Mouse (Mus musculus) erythroblast, embryonic 14.5 days (primary cell): ENCODE measurements around the gene Pex14.

Experiments used
- GATA1 ChIP-seq: IDR thresholded peaks from 2 replicates; pipeline ENCODE4 v1.6.1; 2012; ENCODE audit warnings: low read length, inconsistent platforms, mixed read lengths
- TAL1 ChIP-seq: IDR thresholded peaks from 3 replicates; pipeline ENCODE4 v1.6.1; 2012; ENCODE audit warnings: low read length, inconsistent platforms, mixed read lengths

DNA sequence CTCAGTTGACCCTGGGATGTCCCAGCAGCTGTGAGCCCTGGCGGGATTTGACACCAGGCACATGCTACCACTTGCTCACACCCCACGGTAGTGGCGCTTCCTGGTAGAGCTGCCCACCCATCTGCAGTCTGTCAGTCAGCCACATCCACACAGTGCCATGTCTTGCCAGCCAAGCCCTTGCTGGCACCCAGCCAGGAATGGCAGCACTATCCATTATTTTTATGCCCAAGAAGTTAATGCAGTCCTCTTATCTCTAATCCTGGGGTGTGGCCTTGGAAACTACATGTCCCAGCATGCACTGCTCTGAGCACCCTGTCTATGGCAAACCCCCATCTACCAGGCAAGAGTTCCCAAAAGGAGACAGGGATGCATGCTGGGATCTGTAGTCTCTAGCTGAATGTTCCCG is 154.2 kb downstream of the Pex14 start:
- TF ChIP-seq GATA1, result no peak
- no peak for TF ChIP-seq TAL1
